Mouse (Mus musculus): Measurements from ENCODE around the gene Glra1.

The Glra1 gene

GRCm38 (mm10) chr11:55517666-55518065, 90.3 kb downstream of the Glra1 start:
- no peak for DNase-seq

GRCm38 (mm10) chr11:55511374-55511773, 96.6 kb downstream of the Glra1 start:
- DNase-seq = no peak

GRCm38 (mm10) chr11:55505485-55505884, 102.5 kb downstream of the Glra1 start:
- DNase-seq = no peak

GRCm38 (mm10) chr11:55502886-55503285, 105.1 kb downstream of the Glra1 start:
- no peak for DNase-seq

- DNase-seq = no peak
These were observed 106.0 kb downstream of the Glra1 start for GRCm38 (mm10) chr11:55501955-55502531.

- DNase-seq = peak; percentile 46
These were observed 110.1 kb downstream of the Glra1 start for GRCm38 (mm10) chr11:55497885-55498284.

- no peak for DNase-seq
These were observed 111.8 kb downstream of the Glra1 start for GRCm38 (mm10) chr11:55496158-55496557.

- no peak for DNase-seq
These were observed 122.6 kb downstream of the Glra1 start for GRCm38 (mm10) chr11:55485443-55485842.

- DNase-seq = no peak
These were observed 134.8 kb downstream of the Glra1 start for GRCm38 (mm10) chr11:55473219-55473618.

GRCm38 (mm10) chr11:55471467-55471866, 136.5 kb downstream of the Glra1 start:
- no peak for DNase-seq

GRCm38 (mm10) chr11:55470761-55471160, 137.2 kb downstream of the Glra1 start:
- no peak for DNase-seq

GRCm38 (mm10) chr11:55469923-55470691, 137.9 kb downstream of the Glra1 start:
- peak; percentile 15 for DNase-seq

- DNase-seq = peak; percentile 100
These were observed 138.8 kb downstream of the Glra1 start, which contains the start of gene G3bp1 for GRCm38 (mm10) chr11:55469048-55469843. Gene G3bp1 (plus strand): TSS chr11:55469685.

GRCm38 (mm10) chr11:55468611-55469047, 139.4 kb downstream of the Glra1 start:
- DNase-seq = no peak

- no peak for DNase-seq
These were observed 140.0 kb downstream of the Glra1 start for GRCm38 (mm10) chr11:55468012-55468411.

- no peak for DNase-seq
These were observed 142.8 kb downstream of the Glra1 start for GRCm38 (mm10) chr11:55465177-55465576.

GRCm38 (mm10) chr11:55464707-55465106, 143.3 kb downstream of the Glra1 start:
- no peak for DNase-seq
